Mouse (Mus musculus) macrophage (primary cell): ENCODE data around the gene Sept7. TPM values are rescaled to one million over a fixed set of nuclear protein-coding genes. Genes with fewer than 3 reads are reported as not detected.
"Not testable (repeated sequence)": the region's sequence is repeated elsewhere in the genome, so short reads cannot be mapped to it uniquely, and the experiment has no call there.

Source experiments
- H3K27ac ChIP-seq: fragments of 350-480 bp; formaldehyde crosslinking; 2 replicates; pipeline ENCODE4 v1.9.0; 2021
- H3K36me3 ChIP-seq: fragments of 350-480 bp; formaldehyde crosslinking; 2 replicates; pipeline ENCODE4 v1.9.0; 2021; ENCODE audit errors: inconsistent target
- H3K4me3 ChIP-seq: fragments of 350-480 bp; formaldehyde crosslinking; 2 replicates; pipeline ENCODE4 v1.9.0; 2021; ENCODE audit errors: inconsistent target
- H3K79me2 ChIP-seq: fragments of 350-480 bp; formaldehyde crosslinking; 2 replicates; pipeline ENCODE4 v1.9.0; 2021; ENCODE audit errors: inconsistent target
- WGBS: methylation state at CpG from one replicate; pipeline ENCODE4 v1.1.7; 2026; ENCODE audit warnings: inconsistent platforms; ENCODE audit not compliant: missing documents; 5-methylcytosine and 5-hydroxymethylcytosine counted together
- polyA plus RNA-seq: library from polyadenylated mRNA; stranded (reverse); fragments of 250-400 nt; gene quantifications from 3 replicates; pipeline ENCODE4 v1.2.4, GENCODE M21; 2018; ENCODE audit warnings: inconsistent platforms

The Sept7 gene
- polyA plus RNA-seq, 1 experiment from 2014 or later = 225 TPM

DNA sequence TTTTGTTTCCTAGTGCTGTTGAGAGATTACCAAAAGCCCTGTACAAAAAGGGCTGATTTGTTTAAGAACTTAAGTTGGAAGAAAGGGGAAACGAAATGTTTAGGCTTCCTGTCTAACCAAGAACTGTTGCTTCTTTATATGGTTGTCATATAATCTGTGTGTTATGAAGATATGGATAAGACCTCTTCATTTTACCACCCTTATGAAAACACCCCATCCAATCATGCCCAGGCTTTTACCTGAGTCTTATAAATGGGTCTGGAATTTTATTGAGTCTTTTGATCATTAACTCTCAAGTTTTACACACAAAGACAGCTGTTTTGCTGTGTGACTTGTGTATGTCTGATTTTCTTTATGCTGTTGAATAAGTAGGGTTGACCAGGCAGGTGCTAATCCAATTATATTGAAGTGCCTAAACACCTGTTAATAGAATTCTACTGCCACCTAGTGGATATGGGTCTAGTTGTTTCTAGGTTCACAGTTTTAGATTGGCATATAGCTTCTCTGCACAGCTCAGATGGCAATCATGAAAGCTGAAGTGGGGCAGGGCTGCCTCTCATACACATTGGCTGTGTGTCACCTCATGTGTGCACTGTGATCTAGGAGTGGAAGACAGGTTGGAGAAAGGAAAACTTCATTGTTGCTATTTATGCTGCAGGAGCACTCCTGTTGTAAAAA, 57.4 kb downstream of the Sept7 start:
- Histone ChIP-seq H3K4me3 (no peak overlapping the region), H3K79me2 (no peaks in the 10 kb centered on the region), H3K36me3 (peaks cover 21% of the 10 kb centered on the region), H3K27ac (no peak overlapping the region)
- 46% methylated on average over 1 of the region's 1 CpGs for WGBS

DNA sequence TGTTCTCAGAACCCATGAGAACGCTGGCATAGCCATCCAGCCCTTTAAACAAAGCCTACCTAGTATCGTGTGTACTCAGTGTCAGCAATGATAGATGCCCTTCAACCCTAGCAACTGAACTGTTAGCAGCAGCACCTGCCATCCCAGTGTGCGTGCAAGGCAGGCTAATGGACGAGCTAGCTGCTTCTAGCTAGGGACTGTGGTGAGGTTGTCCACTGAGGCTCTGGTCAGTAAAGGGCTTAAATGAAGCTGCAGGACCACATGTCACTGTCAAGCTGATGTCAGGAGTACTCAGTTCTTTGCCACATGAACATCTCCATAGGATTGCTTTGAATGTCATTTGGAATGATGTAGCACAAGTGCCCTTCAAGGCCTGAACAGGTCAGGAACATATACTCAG, 62.1 kb downstream of the Sept7 start:
- Histone ChIP-seq H3K4me3 (no peak overlapping the region), H3K27ac (no peak overlapping the region), H3K36me3 (no peaks in the 10 kb centered on the region), H3K79me2 (no peaks in the 10 kb centered on the region)
- 100% methylated on average over 4 of the region's 4 CpGs for WGBS

- Histone ChIP-seq H3K4me3 (no peak overlapping the region), H3K79me2 (no peaks in the 10 kb centered on the region), H3K36me3 (no peaks in the 10 kb centered on the region), H3K27ac (no peak overlapping the region)
- 53% methylated on average over 4 of the region's 4 CpGs for WGBS
Measured at GRCm38 (mm10) chr9:25317827-25318505, 65.7 kb downstream of the Sept7 start.

DNA sequence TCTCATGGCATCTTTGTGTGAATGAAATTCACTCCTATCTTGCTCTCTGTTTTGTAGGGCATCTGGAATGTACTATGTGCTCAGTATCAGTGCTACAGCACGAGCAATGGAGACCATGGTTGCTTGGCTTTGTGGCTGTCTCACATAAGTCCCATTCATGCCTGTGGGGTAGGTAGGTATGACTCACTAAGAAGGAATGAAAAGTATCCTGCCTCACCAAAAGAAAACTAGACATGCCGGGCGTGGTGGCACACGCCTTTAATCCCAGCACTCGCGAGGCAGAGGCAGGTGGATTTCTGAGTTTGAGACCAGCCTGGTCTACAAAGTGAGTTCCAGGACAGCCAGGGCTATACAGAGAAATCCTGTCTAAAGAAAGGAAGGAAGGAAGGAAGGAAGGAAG, 67.4 kb downstream of the Sept7 start:
- 88% methylated on average over 5 of the region's 6 CpGs for WGBS
- not testable (repeated sequence) for H3K4me3 ChIP-seq, H3K36me3 ChIP-seq, H3K79me2 ChIP-seq, H3K27ac ChIP-seq

DNA sequence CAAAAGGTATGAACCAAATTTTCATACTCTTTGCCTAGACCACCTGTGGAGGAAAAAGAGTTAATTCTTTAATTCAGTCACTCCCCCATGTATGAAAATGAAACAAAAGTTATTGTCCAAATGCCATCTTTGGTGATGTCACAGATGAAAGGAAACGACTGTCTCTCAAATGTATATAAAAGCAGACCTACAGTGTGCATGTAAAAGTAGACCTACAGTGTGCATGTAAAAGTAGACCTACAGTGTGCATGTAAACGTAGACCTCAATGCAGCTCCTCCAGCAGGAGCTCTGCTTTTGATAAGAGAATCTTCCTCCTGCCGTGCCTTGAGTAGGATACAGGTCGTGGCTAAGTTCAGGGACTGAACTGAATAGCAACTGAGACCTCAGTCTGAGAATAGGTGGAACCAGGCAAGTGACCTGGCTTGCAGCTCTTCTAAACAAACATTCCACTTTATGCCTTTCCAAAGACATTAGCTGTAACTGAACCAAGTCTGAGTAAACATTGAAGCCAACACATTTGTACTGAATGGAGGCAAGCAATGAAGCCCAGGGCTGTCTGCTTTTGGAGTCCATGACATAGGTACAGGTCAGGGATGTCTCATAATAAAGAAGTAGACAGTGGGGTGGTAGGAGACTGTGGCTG, 75.6 kb downstream of the Sept7 start:
- Histone ChIP-seq H3K27ac (no peak overlapping the region), H3K36me3 (no peaks in the 10 kb centered on the region), H3K79me2 (no peaks in the 10 kb centered on the region), H3K4me3 (no peak overlapping the region)
- 86% methylated on average over 4 of the region's 4 CpGs for WGBS

GRCm38 (mm10) chr9:25328946-25329723, 76.9 kb downstream of the Sept7 start:
- H3K27ac ChIP-seq = no peak overlapping the region
- H3K79me2 ChIP-seq = no peaks in the 10 kb centered on the region
- H3K36me3 ChIP-seq = no peaks in the 10 kb centered on the region
- no peak overlapping the region for H3K4me3 ChIP-seq
- 91% methylated on average over 11 of the region's 11 CpGs for WGBS

GRCm38 (mm10) chr9:25337436-25338198, 85.4 kb downstream of the Sept7 start:
- Histone ChIP-seq H3K4me3 (no peak overlapping the region), H3K79me2 (no peaks in the 10 kb centered on the region), H3K27ac (no peak overlapping the region), H3K36me3 (no peaks in the 10 kb centered on the region)
- 88% methylated on average over 2 of the region's 2 CpGs for WGBS

DNA sequence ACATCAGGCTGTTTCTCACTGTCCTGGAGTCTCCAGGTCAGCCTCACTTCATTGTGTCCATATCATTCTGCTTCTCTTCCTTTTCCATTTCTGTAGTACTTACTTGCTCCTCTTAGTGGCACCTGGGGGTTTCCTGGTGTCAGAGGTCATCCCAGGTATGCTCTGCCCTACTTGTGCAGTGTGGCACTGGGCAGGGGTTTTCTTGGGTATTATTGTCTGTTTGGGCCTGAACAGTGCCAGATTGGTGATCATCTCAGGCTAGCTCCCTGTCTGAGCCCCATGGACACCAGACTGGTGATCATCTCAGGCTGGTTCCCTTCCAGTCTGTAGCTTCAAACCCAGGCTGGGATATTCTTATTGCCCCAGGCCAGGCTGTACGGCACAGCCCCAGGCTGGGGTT, 88.2 kb downstream of the Sept7 start:
- 100% methylated on average over 1 of the region's 1 CpGs for whole genome bisulfite sequencing
- Histone ChIP-seq H3K4me3 (no peak overlapping the region), H3K36me3 (no peaks in the 10 kb centered on the region), H3K79me2 (no peaks in the 10 kb centered on the region), H3K27ac (no peak overlapping the region)

- Histone ChIP-seq H3K27ac (no peak overlapping the region), H3K36me3 (no peaks in the 10 kb centered on the region), H3K4me3 (no peak overlapping the region), H3K79me2 (no peaks in the 10 kb centered on the region)
- WGBS = 100% methylated on average over 1 of the region's 1 CpGs
Measured at GRCm38 (mm10) chr9:25353775-25354174, 101.5 kb downstream of the Sept7 start.

DNA sequence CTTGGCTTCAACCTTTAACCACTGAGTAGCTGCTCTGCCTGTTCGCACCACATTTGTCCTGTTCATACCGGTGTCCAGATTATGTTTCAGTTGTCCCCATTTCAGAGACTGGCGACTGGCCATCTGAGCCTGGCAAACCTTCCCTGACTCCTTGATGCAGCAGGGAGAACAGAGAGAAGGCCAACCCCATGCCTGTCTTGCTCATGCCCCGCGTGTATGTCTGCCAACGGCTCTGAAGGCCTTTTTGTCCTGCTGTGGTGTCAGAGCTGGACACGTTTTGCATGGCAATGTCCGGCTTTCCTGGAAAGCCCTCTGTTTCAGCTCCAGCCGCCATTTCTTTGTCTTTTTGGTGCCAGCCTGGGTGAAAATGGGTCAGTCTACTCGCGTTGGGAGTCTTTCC, 103.6 kb downstream of the Sept7 start:
- no peak overlapping the region for H3K27ac ChIP-seq
- no peaks in the 10 kb centered on the region for H3K79me2 ChIP-seq
- 94% methylated on average over 11 of the region's 11 CpGs for WGBS
- H3K36me3 ChIP-seq = no peaks in the 10 kb centered on the region
- no peak overlapping the region for H3K4me3 ChIP-seq

DNA sequence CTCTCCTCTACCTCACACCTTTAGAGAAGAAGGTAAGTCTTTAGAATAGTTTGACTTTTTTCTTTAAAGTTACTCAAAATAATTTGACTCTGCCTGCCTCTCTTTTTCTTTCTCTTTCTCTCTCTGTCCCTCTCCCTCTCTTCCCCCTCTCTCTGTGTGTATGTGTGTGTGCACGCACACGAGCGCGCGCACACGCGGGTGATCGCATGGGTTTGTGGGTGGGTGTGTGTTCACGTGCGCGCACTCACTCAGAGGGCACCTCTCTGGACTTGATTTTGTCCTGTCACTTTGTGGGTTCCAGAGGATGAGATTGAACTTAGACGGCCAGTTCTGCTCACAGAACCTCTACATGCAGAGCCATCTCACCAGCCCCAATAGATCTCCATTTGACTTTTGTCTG, 105.3 kb downstream of the Sept7 start:
- no peak overlapping the region for H3K4me3 ChIP-seq
- WGBS = 96% methylated on average over 6 of the region's 12 CpGs

DNA sequence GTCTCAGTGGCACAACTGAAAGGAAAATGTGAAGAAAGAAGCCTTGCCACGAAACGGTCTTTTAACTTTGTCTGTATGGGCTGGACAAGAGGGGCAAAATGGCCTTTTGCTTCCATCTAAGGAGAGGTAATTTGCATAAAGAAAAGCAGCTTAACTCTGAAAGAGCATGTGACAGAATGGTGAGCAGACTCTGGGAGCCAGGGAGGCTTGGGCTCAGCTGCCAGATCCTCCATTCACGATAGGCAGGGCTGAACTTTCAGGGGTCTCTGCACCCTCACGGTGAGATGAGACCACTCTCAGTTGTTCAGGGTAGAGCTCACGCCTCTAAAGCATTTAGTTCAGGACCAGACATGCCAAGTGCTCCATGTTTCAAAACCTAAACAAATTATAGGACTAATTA, 105.8 kb downstream of the Sept7 start:
- Histone ChIP-seq H3K36me3 (no peaks in the 10 kb centered on the region), H3K4me3 (no peak overlapping the region), H3K27ac (no peak overlapping the region), H3K79me2 (no peaks in the 10 kb centered on the region)
- 87% methylated on average over 5 of the region's 5 CpGs for WGBS

More for the DNA sequence above, 105.3 kb downstream of the Sept7 start:
- H3K27ac ChIP-seq = no peak overlapping the region
- no peaks in the 10 kb centered on the region for H3K36me3 ChIP-seq
- no peaks in the 10 kb centered on the region for H3K79me2 ChIP-seq
